Mouse (Mus musculus) hindbrain, embryonic 12.5 days (tissue): ENCODE data around the gene Myh6. TPM values are rescaled to one million over a fixed set of nuclear protein-coding genes. Genes with fewer than 3 reads are reported as not detected.

Experiments
- ATAC-seq: fragments of 200-750 bp; cut with Nextera tagmentation; 2 replicates; pipeline ENCODE4 v1.8.0; 2017; ENCODE audit warnings: moderate TSS enrichment; ENCODE audit not compliant: low FRiP score
- H3K27ac ChIP-seq: fragments of 300-500 bp; sonication (generic); 2 replicates; pipeline ENCODE4 v1.5.1; 2016; ENCODE audit warnings: mild to moderate bottlenecking
- H3K27me3 ChIP-seq: fragments of 300-500 bp; sonication (generic); 2 replicates; pipeline ENCODE4 v1.6.1; 2016; ENCODE audit warnings: mild to moderate bottlenecking
- H3K36me3 ChIP-seq: fragments of 300-500 bp; sonication (generic); 2 replicates; pipeline ENCODE4 v1.6.1; 2016; ENCODE audit warnings: mild to moderate bottlenecking
- H3K4me1 ChIP-seq: fragments of 300-500 bp; sonication (generic); 2 replicates; pipeline ENCODE4 v1.6.1; 2016
- H3K4me2 ChIP-seq: fragments of 300-500 bp; sonication (generic); replicated peaks from 2 replicates; pipeline ENCODE4 v1.6.1; 2016; ENCODE audit warnings: mild to moderate bottlenecking
- H3K4me3 ChIP-seq: fragments of 300-500 bp; sonication (generic); 2 replicates; pipeline ENCODE4 v1.5.1; 2016; ENCODE audit warnings: mild to moderate bottlenecking
- H3K9ac ChIP-seq: fragments of 300-500 bp; sonication (generic); 2 replicates; pipeline ENCODE4 v1.6.1; 2016; ENCODE audit warnings: mild to moderate bottlenecking, moderate library complexity
- H3K9me3 ChIP-seq: fragments of 300-500 bp; sonication (generic); replicated peaks from 2 replicates; pipeline ENCODE4 v1.6.1; 2016; ENCODE audit warnings: mild to moderate bottlenecking
- WGBS: fragments of 180-500 bp; shearing (Covaris S2); methylation state at CpG from one replicate; pipeline ENCODE4 v1.1.7; 2016; 5-methylcytosine and 5-hydroxymethylcytosine counted together
- polyA plus RNA-seq: library from polyadenylated mRNA; unstranded; fragments of >200 nt; fragmentation: Nextera tagmentation; extraction: Ambion mirVana; gene quantifications from 2 replicates; pipeline ENCODE4 v1.2.1, GENCODE M21; 2016

Myh6 gene
- polyA plus RNA-seq, 1 experiment from 2014 or later: 1.4 TPM

DNA sequence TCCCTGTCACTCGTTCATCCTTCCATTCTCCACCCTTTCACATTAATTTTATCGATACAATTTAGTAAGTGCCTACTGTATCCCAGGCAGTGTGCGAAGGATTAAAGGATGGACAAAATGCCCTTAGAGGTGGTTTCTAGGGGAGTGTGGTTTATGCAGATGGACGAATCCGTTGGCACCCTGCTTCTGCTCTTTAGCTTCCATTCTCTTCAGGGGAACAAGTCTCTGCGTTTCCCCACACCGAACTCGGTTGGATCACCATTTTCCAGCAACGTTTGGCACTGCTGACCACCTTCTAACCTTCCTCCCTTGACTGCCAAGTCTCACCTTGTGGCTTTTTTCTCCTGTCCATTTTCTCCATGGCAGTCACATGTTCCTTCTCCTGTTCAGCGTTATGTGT is 53.4 kb downstream of the Myh6 start:
- H3K4me3 ChIP-seq: peak overlapping the region; percentile 76
- no peaks in the 10 kb centered on the region for H3K27me3 ChIP-seq
- H3K36me3 ChIP-seq: peaks cover 40% of the 10 kb centered on the region
- peaks cover 34% of the 10 kb centered on the region for H3K4me1 ChIP-seq
- peak overlapping the region; percentile 92 for H3K27ac ChIP-seq
- H3K9ac ChIP-seq: peak overlapping the region; percentile 99
- 15% methylated on average over 10 of the region's 10 CpGs for WGBS
- peak overlapping the region; percentile 99 for H3K4me2 ChIP-seq
- no peaks in the 10 kb centered on the region for H3K9me3 ChIP-seq
- no peak; the same call in 1 of the 2 replicates for ATAC-seq

- Histone ChIP-seq H3K9me3 (no peaks in the 10 kb centered on the region), H3K4me1 (peaks cover 37% of the 10 kb centered on the region)
- WGBS: under 1% methylated on average over 28 of the region's 28 CpGs
Observed at GRCm38 (mm10) chr14:54912886-54913285, 53.8 kb downstream of the Myh6 start, which contains the start of gene Slc22a17. TSS of gene Slc22a17 (minus strand) at chr14:54913132.

DNA sequence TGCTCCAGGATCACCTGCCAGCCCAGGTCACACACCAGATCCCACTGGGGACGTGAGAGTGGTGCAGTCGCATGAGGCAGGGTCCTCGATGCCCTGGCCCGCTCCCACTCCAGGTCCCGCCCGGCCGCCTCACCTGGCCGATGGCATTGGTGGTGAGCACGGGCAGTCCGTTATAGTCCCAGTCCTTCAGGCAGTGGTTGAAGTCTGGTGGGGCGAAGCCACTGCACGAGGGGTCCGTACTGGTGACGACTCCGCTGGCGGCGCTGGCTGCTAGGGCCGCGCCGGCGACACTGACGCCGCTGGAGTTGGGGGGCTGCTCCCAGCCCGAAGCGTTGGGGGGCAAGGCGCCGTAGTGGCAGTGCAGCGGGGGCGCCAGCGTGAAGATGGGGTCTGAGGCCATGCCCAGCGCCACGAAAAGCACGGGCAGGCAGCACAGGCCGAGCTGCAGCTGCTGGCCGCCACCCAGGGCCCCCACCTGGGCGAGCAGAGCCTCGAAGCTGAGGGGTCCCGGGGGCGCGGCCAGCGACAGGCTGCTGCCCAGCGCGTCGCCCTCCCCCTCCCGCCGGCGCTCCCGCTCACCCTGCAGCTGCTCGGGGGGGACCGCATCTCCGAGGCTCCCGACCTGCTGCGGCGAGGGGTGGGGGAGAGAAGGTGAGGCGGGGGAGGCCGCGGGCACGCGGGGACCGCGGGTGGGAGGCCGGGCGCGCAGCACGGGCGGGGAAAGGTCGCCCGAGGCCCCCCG is 54.4 kb downstream of the Myh6 start:
- Histone ChIP-seq H3K36me3 (peaks cover 48% of the 10 kb centered on the region), H3K9me3 (no peaks in the 10 kb centered on the region), H3K4me3 (peak overlapping the region; percentile 76), H3K27ac (peak overlapping the region; percentile 92), H3K27me3 (no peaks in the 10 kb centered on the region), H3K4me2 (peak overlapping the region; percentile 99), H3K4me1 (peaks cover 37% of the 10 kb centered on the region), H3K9ac (peak overlapping the region; percentile 99)
- WGBS: 2% methylated on average over 59 of the region's 69 CpGs
- ATAC-seq: peak; percentile 75

More at GRCm38 (mm10) chr14:54912886-54913285, 53.8 kb downstream of the Myh6 start, which contains the start of gene Slc22a17:
- H3K36me3 ChIP-seq: peaks cover 44% of the 10 kb centered on the region
- peak; percentile 95 for ATAC-seq
- peak within 1 kb of the TSS; percentile 99 for H3K4me2 ChIP-seq
- H3K27ac ChIP-seq: peak within 1 kb of the TSS; percentile 92
- no peaks in the 10 kb centered on the region for H3K27me3 ChIP-seq
- H3K4me3 ChIP-seq: peak within 1 kb of the TSS; percentile 76
- peak within 1 kb of the TSS; percentile 99 for H3K9ac ChIP-seq

GRCm38 (mm10) chr14:54908682-54909081 is 58.0 kb downstream of the Myh6 start:
- 79% methylated on average over 7 of the region's 7 CpGs for WGBS
- Histone ChIP-seq H3K4me2 (no peak overlapping the region), H3K9me3 (no peaks in the 10 kb centered on the region), H3K4me1 (peaks cover 35% of the 10 kb centered on the region), H3K27ac (no peak overlapping the region), H3K36me3 (peaks cover 53% of the 10 kb centered on the region), H3K27me3 (no peaks in the 10 kb centered on the region), H3K9ac (no peak overlapping the region), H3K4me3 (no peak overlapping the region)
- no peak for ATAC-seq

- H3K36me3 ChIP-seq: peaks cover 38% of the 10 kb centered on the region
Observed at GRCm38 (mm10) chr14:54903641-54904040, 63.1 kb downstream of the Myh6 start.

GRCm38 (mm10) chr14:54900383-54900782 is 66.3 kb downstream of the Myh6 start:
- H3K4me2 ChIP-seq: no peak overlapping the region
- H3K9ac ChIP-seq: no peak overlapping the region
- no peak overlapping the region for H3K27ac ChIP-seq
- no peaks in the 10 kb centered on the region for H3K9me3 ChIP-seq
- ATAC-seq: peak; percentile 59
- H3K4me3 ChIP-seq: no peak overlapping the region
- no peaks in the 10 kb centered on the region for H3K27me3 ChIP-seq
- WGBS: 0% methylated on average over 3 of the region's 3 CpGs
- H3K4me1 ChIP-seq: peaks cover 18% of the 10 kb centered on the region
- H3K36me3 ChIP-seq: peaks cover 36% of the 10 kb centered on the region

More at GRCm38 (mm10) chr14:54903641-54904040, 63.1 kb downstream of the Myh6 start:
- no peaks in the 10 kb centered on the region for H3K9me3 ChIP-seq
- ATAC-seq: no peak
- peaks cover 6% of the 10 kb centered on the region; the same call in 1 of the 2 replicates for H3K4me1 ChIP-seq
- no peak overlapping the region for H3K4me2 ChIP-seq
- 87% methylated on average over 4 of the region's 4 CpGs for WGBS
- no peak overlapping the region for H3K9ac ChIP-seq
- no peak overlapping the region for H3K4me3 ChIP-seq
- H3K27ac ChIP-seq: no peak overlapping the region
- H3K27me3 ChIP-seq: no peaks in the 10 kb centered on the region

DNA sequence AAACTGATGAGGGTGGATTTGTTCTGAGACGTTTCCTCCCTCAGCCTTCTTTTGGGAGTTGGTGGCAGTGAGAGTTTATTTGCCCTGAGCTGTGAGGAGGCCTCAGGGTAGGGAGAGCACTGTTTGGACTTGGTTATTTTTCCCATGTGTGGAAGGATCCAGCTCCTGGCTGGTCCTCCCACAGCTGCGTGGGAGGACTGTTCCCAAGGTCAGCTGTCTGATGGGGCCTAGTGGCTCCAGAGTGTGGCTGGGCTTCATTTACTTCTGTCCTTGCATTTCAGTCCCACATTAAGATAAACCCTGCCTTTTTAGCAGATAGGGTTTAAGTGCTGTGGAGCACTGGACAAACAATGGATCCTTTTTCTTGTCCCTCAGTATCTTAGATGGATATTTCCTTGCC is 69.3 kb downstream of the Myh6 start:
- no peak overlapping the region for H3K4me3 ChIP-seq
- ATAC-seq: no peak
- peaks cover 33% of the 10 kb centered on the region for H3K36me3 ChIP-seq
- H3K4me2 ChIP-seq: no peak overlapping the region
- H3K27ac ChIP-seq: no peak overlapping the region
- H3K9ac ChIP-seq: no peak overlapping the region
- H3K27me3 ChIP-seq: no peaks in the 10 kb centered on the region
- 74% methylated on average over 2 of the region's 2 CpGs for WGBS
- H3K9me3 ChIP-seq: no peaks in the 10 kb centered on the region
- H3K4me1 ChIP-seq: peaks cover 27% of the 10 kb centered on the region

- Histone ChIP-seq H3K27me3 (no peaks in the 10 kb centered on the region), H3K9ac (peak overlapping the region; percentile 97), H3K4me3 (peak overlapping the region; percentile 80), H3K4me2 (peak overlapping the region; percentile 65), H3K9me3 (no peaks in the 10 kb centered on the region), H3K36me3 (peaks cover 33% of the 10 kb centered on the region), H3K4me1 (peaks cover 27% of the 10 kb centered on the region), H3K27ac (peak overlapping the region; percentile 94)
- ATAC-seq: peak; percentile 59
- under 1% methylated on average over 54 of the region's 54 CpGs for WGBS
Observed at GRCm38 (mm10) chr14:54894296-54895151, 72.2 kb downstream of the Myh6 start.

DNA sequence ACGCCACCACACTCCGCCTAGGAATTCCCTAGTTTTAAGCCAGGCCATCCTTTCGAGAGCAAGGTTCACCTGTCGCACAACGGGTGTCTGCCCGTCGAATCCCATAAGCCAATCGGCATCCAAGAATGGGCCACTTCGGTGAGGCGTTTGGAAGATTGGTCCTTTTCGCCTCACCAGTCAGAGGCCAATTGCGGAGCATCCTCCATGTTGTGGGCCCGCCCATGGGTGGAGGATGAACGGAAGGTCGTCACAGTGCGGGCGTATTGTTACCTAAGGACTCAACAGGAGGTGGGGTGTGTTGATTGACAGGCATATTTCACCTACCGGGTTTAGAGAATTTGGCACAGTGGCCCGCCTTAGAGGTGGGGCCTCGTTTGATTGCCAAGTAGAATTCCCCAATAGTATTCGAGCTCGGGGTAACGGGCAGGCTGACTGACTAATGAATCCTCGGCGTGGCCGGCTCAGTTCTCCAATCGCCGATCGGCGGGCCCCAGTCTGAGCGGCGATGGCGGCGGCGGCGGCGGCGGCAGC is 73.0 kb downstream of the Myh6 start:
- H3K27me3 ChIP-seq: no peaks in the 10 kb centered on the region
- WGBS: under 1% methylated on average over 38 of the region's 38 CpGs
- H3K4me2 ChIP-seq: peak overlapping the region; percentile 65
- peaks cover 29% of the 10 kb centered on the region for H3K36me3 ChIP-seq
- H3K9me3 ChIP-seq: no peaks in the 10 kb centered on the region
- peaks cover 27% of the 10 kb centered on the region for H3K4me1 ChIP-seq
- ATAC-seq: peak; percentile 100
- peak overlapping the region; percentile 80 for H3K4me3 ChIP-seq
- H3K27ac ChIP-seq: peak overlapping the region; percentile 94
- H3K9ac ChIP-seq: peak overlapping the region; percentile 97

- 96% methylated on average over 3 of the region's 3 CpGs for WGBS
- Histone ChIP-seq H3K27me3 (no peaks in the 10 kb centered on the region), H3K9ac (no peak within 1 kb of the TSS), H3K9me3 (no peaks in the 10 kb centered on the region), H3K36me3 (peaks cover 17% of the 10 kb centered on the region), H3K4me2 (peak within 1 kb of the TSS; percentile 45), H3K4me1 (peaks cover 23% of the 10 kb centered on the region), H3K27ac (peak within 1 kb of the TSS; percentile 81), H3K4me3 (peak within 1 kb of the TSS; percentile 80)
- no peak for ATAC-seq
Observed at GRCm38 (mm10) chr14:54892200-54892599, 74.5 kb downstream of the Myh6 start, which contains the start of gene Pabpn1. TSS of gene Pabpn1 (plus strand) at chr14:54892500.
